Mouse (Mus musculus) testis, adult 2 months (tissue): ENCODE data around the gene Atg4b. TPM values are rescaled to one million over a fixed set of nuclear protein-coding genes. Genes with fewer than 3 reads are reported as not detected.
"Not testable (repeated sequence)": the region's sequence is repeated elsewhere in the genome, so short reads cannot be mapped to it uniquely, and the experiment has no call there.

ENCODE experiments used
- H3K27ac ChIP-seq: fragments of 200-500 bp; 2 replicates; pipeline ENCODE4 v1.5.1; 2012; ENCODE audit warnings: low read depth, low read length; ENCODE audit not compliant: control insufficient read depth, insufficient read depth
- H3K27me3 ChIP-seq: fragments of 200-500 bp; 2 replicates; pipeline ENCODE4 v1.6.1; 2012; ENCODE audit warnings: mild to moderate bottlenecking, low read length, moderate library complexity; ENCODE audit not compliant: control insufficient read depth, insufficient read depth
- H3K36me3 ChIP-seq: fragments of 200-500 bp; 2 replicates; pipeline ENCODE4 v1.6.1; 2012; ENCODE audit warnings: mild to moderate bottlenecking, low read length; ENCODE audit not compliant: control insufficient read depth, insufficient read depth
- H3K4me1 ChIP-seq: fragments of 200-500 bp; 2 replicates; pipeline ENCODE4 v1.6.1; 2012; ENCODE audit warnings: low read length; ENCODE audit not compliant: control insufficient read depth, insufficient read depth
- H3K4me3 ChIP-seq: fragments of 200-500 bp; 2 replicates; pipeline ENCODE4 v1.5.1; 2012; ENCODE audit warnings: low read depth, mild to moderate bottlenecking, low read length, moderate library complexity, mixed read lengths; ENCODE audit not compliant: control insufficient read depth
- CTCF ChIP-seq: fragments of 200-500 bp; IDR thresholded peaks from 2 replicates; pipeline ENCODE4 v1.5.1; 2012; ENCODE audit warnings: low read depth, mild to moderate bottlenecking, inconsistent platforms, low read length, moderate library complexity; ENCODE audit not compliant: control insufficient read depth, insufficient read depth, insufficient replicate concordance
- POLR2A ChIP-seq: fragments of 200-500 bp; IDR thresholded peaks from 2 replicates; pipeline ENCODE4 v1.6.1; 2012; ENCODE audit warnings: low read depth, mild to moderate bottlenecking, inconsistent platforms, low read length, moderate library complexity; ENCODE audit not compliant: control insufficient read depth
- polyA plus RNA-seq: library from polyadenylated mRNA; depleted of rRNA; stranded (reverse); fragments of >200 nt; gene quantifications from 2 replicates; pipeline ENCODE4 v1.2.3, GENCODE M21; 2012; rRNA removed

Gene Atg4b
- polyA plus RNA-seq, 1 experiment: 36.5 TPM

- no peak overlapping the region for H3K4me3 ChIP-seq
- peaks cover 3% of the 10 kb centered on the region; the same call in 1 of the 2 replicates for H3K4me1 ChIP-seq
- H3K27ac ChIP-seq: no peak overlapping the region
- TF ChIP-seq POLR2A (no peak), CTCF (no peak)
- H3K36me3 ChIP-seq: no peaks in the 10 kb centered on the region
- no peaks in the 10 kb centered on the region for H3K27me3 ChIP-seq
Measured at GRCm38 (mm10) chr1:93834671-93835150, 83.4 kb downstream of the Atg4b start.

- H3K4me1 ChIP-seq: peaks cover 3% of the 10 kb centered on the region; the same call in 1 of the 2 replicates
- no peak for TF ChIP-seq CTCF
- no peak for TF ChIP-seq POLR2A
- no peaks in the 10 kb centered on the region for H3K27me3 ChIP-seq
- H3K36me3 ChIP-seq: no peaks in the 10 kb centered on the region
- no peak overlapping the region for H3K4me3 ChIP-seq
- no peak overlapping the region for H3K27ac ChIP-seq
Measured at GRCm38 (mm10) chr1:93835211-93835610, 83.9 kb downstream of the Atg4b start.

- H3K4me1 ChIP-seq: peaks cover 3% of the 10 kb centered on the region; the same call in 1 of the 2 replicates
- H3K36me3 ChIP-seq: no peaks in the 10 kb centered on the region
- H3K27me3 ChIP-seq: no peaks in the 10 kb centered on the region
- no peak for TF ChIP-seq POLR2A
- TF ChIP-seq CTCF: no peak
- no peak overlapping the region for H3K4me3 ChIP-seq
- H3K27ac ChIP-seq: no peak overlapping the region
Measured at GRCm38 (mm10) chr1:93835876-93836531, 84.7 kb downstream of the Atg4b start.

- no peak for TF ChIP-seq CTCF
- TF ChIP-seq POLR2A: no peak
- Histone ChIP-seq H3K4me1 (peaks cover 3% of the 10 kb centered on the region; the same call in 1 of the 2 replicates), H3K36me3 (no peaks in the 10 kb centered on the region), H3K4me3 (no peak overlapping the region), H3K27ac (no peak overlapping the region), H3K27me3 (no peaks in the 10 kb centered on the region)
Measured at GRCm38 (mm10) chr1:93836532-93836913, 85.2 kb downstream of the Atg4b start.

- Histone ChIP-seq H3K27ac (no peak overlapping the region), H3K4me1 (peaks cover 3% of the 10 kb centered on the region; the same call in 1 of the 2 replicates), H3K4me3 (no peak overlapping the region), H3K36me3 (no peaks in the 10 kb centered on the region), H3K27me3 (no peaks in the 10 kb centered on the region)
- no peak for TF ChIP-seq CTCF
- no peak for TF ChIP-seq POLR2A
Measured at GRCm38 (mm10) chr1:93837335-93837734, 86.0 kb downstream of the Atg4b start.

- H3K27ac ChIP-seq, H3K4me3 ChIP-seq, H3K4me1 ChIP-seq, H3K36me3 ChIP-seq, H3K27me3 ChIP-seq: not testable (repeated sequence)
Measured at GRCm38 (mm10) chr1:93838569-93838968, 87.3 kb downstream of the Atg4b start.

Other genes with a start within 250 kb of the Atg4b start
- 2.9 TPM in 2 replicates for gene Farp2, start 239.4 kb upstream of the Atg4b start, polyA plus RNA-seq
- gene Stk25, start 92.8 kb upstream of the Atg4b start, polyA plus RNA-seq: 182 and 191 TPM in 2 replicates
- gene Bok, start 65.8 kb upstream of the Atg4b start, polyA plus RNA-seq: 5.6 and 9.7 TPM in 2 replicates
- gene Thap4, start 3.4 kb downstream of the Atg4b start, polyA plus RNA-seq: 261 and 291 TPM in 2 replicates
- 80.9 and 81.9 TPM in 2 replicates for gene Dtymk, start 50.4 kb downstream of the Atg4b start, polyA plus RNA-seq
- 7.9 and 9.0 TPM in 2 replicates for gene Ing5, start 52.5 kb downstream of the Atg4b start, polyA plus RNA-seq
- gene D2hgdh, start 73.4 kb downstream of the Atg4b start, polyA plus RNA-seq: 13.4 and 13.5 TPM in 2 replicates
- gene Gal3st2, start 109.8 kb downstream of the Atg4b start, polyA plus RNA-seq: 0.56 and 0.71 TPM in 2 replicates
- 0.16 and 0.19 TPM in 2 replicates for gene Gal3st2b, start 166.8 kb downstream of the Atg4b start, polyA plus RNA-seq
- gene Gal3st2c, start 239.0 kb downstream of the Atg4b start, polyA plus RNA-seq: 0.01 TPM in 1 of 2 replicates, not detected in the other